Mouse (Mus musculus): ENCODE measurements at regions not wholly inside any gene's neighbourhood (a gene's known extent, or its start where the extent isn't known, plus 50 kb on each side); places are given as distances from the start of the nearest gene placed in this dataset.

GRCm38 (mm10) chr14:72817764-72818163, 108.0 kb upstream of the Fndc3a start:
- Histone ChIP-seq H3K27ac (replicated peaks; ENCODE audit: insufficient read depth, low read depth, low read length) (no peak overlapping the region), H3K79me2 (ENCODE audit: control insufficient read depth, insufficient read depth, low read length) (no peaks in the 10 kb centered on the region), H3K4me1 (ENCODE audit: control insufficient read depth, insufficient read depth, low read length) (no peaks in the 10 kb centered on the region), H3K9ac (ENCODE audit: low read depth, low read length) (no peak overlapping the region), H3K27me3 (ENCODE audit: control insufficient read depth, insufficient read depth, low read length) (no peaks in the 10 kb centered on the region), H3K36me3 (ENCODE audit: control insufficient read depth, insufficient read depth, low read length) (no peaks in the 10 kb centered on the region), H3K4me3 (ENCODE audit: insufficient read depth, low read depth, low read length) (no peak overlapping the region)
- WGBS, result 88% methylated on average over 5 of the region's 5 CpGs
- DNase-seq (ENCODE audit: extremely low read depth, low read depth, low spot score), result no peak
- TF ChIP-seq CTCF (IDR thresholded peaks at IDR 0.05; ENCODE audit: low read depth, low read length) (no peak), POLR2A (IDR thresholded peaks at IDR 0.05; ENCODE audit: extremely low read depth, insufficient read depth, low read length) (no peak)

- no peak for TF ChIP-seq POLR2A (IDR thresholded peaks at IDR 0.05; ENCODE audit: extremely low read depth, insufficient read depth, low read length)
- TF ChIP-seq CTCF (IDR thresholded peaks at IDR 0.05; ENCODE audit: low read depth, low read length), result no peak
- 70% methylated on average over 10 of the region's 10 CpGs for WGBS
- H3K27ac ChIP-seq (replicated peaks; ENCODE audit: insufficient read depth, low read depth, low read length), result no peak overlapping the region
- DNase-seq (ENCODE audit: extremely low read depth, low read depth, low spot score), result no peak
- H3K79me2 ChIP-seq (ENCODE audit: control insufficient read depth, insufficient read depth, low read length), result no peaks in the 10 kb centered on the region
- H3K4me1 ChIP-seq (ENCODE audit: control insufficient read depth, insufficient read depth, low read length), result no peaks in the 10 kb centered on the region
- H3K9ac ChIP-seq (ENCODE audit: low read depth, low read length), result no peak overlapping the region
- H3K36me3 ChIP-seq (ENCODE audit: control insufficient read depth, insufficient read depth, low read length), result no peaks in the 10 kb centered on the region
- no peaks in the 10 kb centered on the region for H3K27me3 ChIP-seq (ENCODE audit: control insufficient read depth, insufficient read depth, low read length)
- no peak overlapping the region for H3K4me3 ChIP-seq (ENCODE audit: insufficient read depth, low read depth, low read length)
Measured at GRCm38 (mm10) chr14:72816847-72817246, 107.0 kb upstream of the Fndc3a start.

GRCm38 (mm10) chr14:72809138-72809537, 99.3 kb upstream of the Fndc3a start:
- Histone ChIP-seq H3K27me3 (ENCODE audit: control insufficient read depth, insufficient read depth, low read length) (no peaks in the 10 kb centered on the region), H3K4me1 (ENCODE audit: control insufficient read depth, insufficient read depth, low read length) (no peaks in the 10 kb centered on the region), H3K36me3 (ENCODE audit: control insufficient read depth, insufficient read depth, low read length) (no peaks in the 10 kb centered on the region), H3K79me2 (ENCODE audit: control insufficient read depth, insufficient read depth, low read length) (no peaks in the 10 kb centered on the region), H3K4me3 (ENCODE audit: insufficient read depth, low read depth, low read length) (no peak overlapping the region), H3K27ac (replicated peaks; ENCODE audit: insufficient read depth, low read depth, low read length) (no peak overlapping the region), H3K9ac (ENCODE audit: low read depth, low read length) (no peak overlapping the region)
- no peak for DNase-seq (ENCODE audit: extremely low read depth, low read depth, low spot score)
- WGBS, result 68% methylated on average over 2 of the region's 2 CpGs
- no peak for TF ChIP-seq POLR2A (IDR thresholded peaks at IDR 0.05; ENCODE audit: extremely low read depth, insufficient read depth, low read length)
- TF ChIP-seq CTCF (IDR thresholded peaks at IDR 0.05; ENCODE audit: low read depth, low read length), result no peak

- H3K27ac ChIP-seq (replicated peaks; ENCODE audit: insufficient read depth, low read depth, low read length), result no peak overlapping the region
- no peaks in the 10 kb centered on the region for H3K4me1 ChIP-seq (ENCODE audit: control insufficient read depth, insufficient read depth, low read length)
- 81% methylated on average over 3 of the region's 3 CpGs for WGBS
- H3K27me3 ChIP-seq (ENCODE audit: control insufficient read depth, insufficient read depth, low read length), result no peaks in the 10 kb centered on the region
- H3K9ac ChIP-seq (ENCODE audit: low read depth, low read length), result no peak overlapping the region
- H3K36me3 ChIP-seq (ENCODE audit: control insufficient read depth, insufficient read depth, low read length), result no peaks in the 10 kb centered on the region
- no peak for DNase-seq (ENCODE audit: extremely low read depth, low read depth, low spot score)
- no peaks in the 10 kb centered on the region for H3K79me2 ChIP-seq (ENCODE audit: control insufficient read depth, insufficient read depth, low read length)
- no peak overlapping the region for H3K4me3 ChIP-seq (ENCODE audit: insufficient read depth, low read depth, low read length)
- TF ChIP-seq CTCF (IDR thresholded peaks at IDR 0.05; ENCODE audit: low read depth, low read length) (no peak), POLR2A (IDR thresholded peaks at IDR 0.05; ENCODE audit: extremely low read depth, insufficient read depth, low read length) (no peak)
Measured at GRCm38 (mm10) chr14:72807947-72808346, 98.1 kb upstream of the Fndc3a start.

GRCm38 (mm10) chr14:72807286-72807685, 97.5 kb upstream of the Fndc3a start:
- no peak for DNase-seq (ENCODE audit: extremely low read depth, low read depth, low spot score)
- H3K27me3 ChIP-seq (ENCODE audit: control insufficient read depth, insufficient read depth, low read length), result no peaks in the 10 kb centered on the region

GRCm38 (mm10) chr14:72806598-72806997, 96.8 kb upstream of the Fndc3a start:
- no peak for TF ChIP-seq CTCF (IDR thresholded peaks at IDR 0.05; ENCODE audit: low read depth, low read length)
- no peak for TF ChIP-seq POLR2A (IDR thresholded peaks at IDR 0.05; ENCODE audit: extremely low read depth, insufficient read depth, low read length)
- Histone ChIP-seq H3K4me1 (ENCODE audit: control insufficient read depth, insufficient read depth, low read length) (no peaks in the 10 kb centered on the region), H3K9ac (ENCODE audit: low read depth, low read length) (no peak overlapping the region), H3K4me3 (ENCODE audit: insufficient read depth, low read depth, low read length) (no peak overlapping the region), H3K27ac (replicated peaks; ENCODE audit: insufficient read depth, low read depth, low read length) (no peak overlapping the region), H3K27me3 (ENCODE audit: control insufficient read depth, insufficient read depth, low read length) (no peaks in the 10 kb centered on the region), H3K36me3 (ENCODE audit: control insufficient read depth, insufficient read depth, low read length) (no peaks in the 10 kb centered on the region), H3K79me2 (ENCODE audit: control insufficient read depth, insufficient read depth, low read length) (no peaks in the 10 kb centered on the region)
- 96% methylated on average over 6 of the region's 6 CpGs for WGBS
- DNase-seq (ENCODE audit: extremely low read depth, low read depth, low spot score), result no peak

More at GRCm38 (mm10) chr14:72807286-72807685, 97.5 kb upstream of the Fndc3a start:
- Histone ChIP-seq H3K4me3 (ENCODE audit: insufficient read depth, low read depth, low read length) (no peak overlapping the region), H3K27ac (replicated peaks; ENCODE audit: insufficient read depth, low read depth, low read length) (no peak overlapping the region), H3K79me2 (ENCODE audit: control insufficient read depth, insufficient read depth, low read length) (no peaks in the 10 kb centered on the region), H3K4me1 (ENCODE audit: control insufficient read depth, insufficient read depth, low read length) (no peaks in the 10 kb centered on the region), H3K36me3 (ENCODE audit: control insufficient read depth, insufficient read depth, low read length) (no peaks in the 10 kb centered on the region), H3K9ac (ENCODE audit: low read depth, low read length) (no peak overlapping the region)
- WGBS, result 79% methylated on average over 7 of the region's 7 CpGs
- no peak for TF ChIP-seq CTCF (IDR thresholded peaks at IDR 0.05; ENCODE audit: low read depth, low read length)
- no peak for TF ChIP-seq POLR2A (IDR thresholded peaks at IDR 0.05; ENCODE audit: extremely low read depth, insufficient read depth, low read length)
